Comparison of ENCODE assay signal across 13 mouse cellular contexts in genomic region chr1:127958801-127959200, GRCm38 (mm10).
DNase-seq lines count a peak whose midpoint lies in the region; ATAC-seq lines count a peak whose summit lies in the region.
"Had no signal": no experiment of that assay in that cellular context is flagged by ENCODE, and none has a peak within 500 bp of the region (broad histone marks: within the 10 kb centered on the region; RNA-seq: fewer than 3 reads in every experiment).

No protein-coding gene starts in this region.

- no peak overlapping the region for H3K9ac ChIP-seq in heart, embryonic 12.5 days
- no peak overlapping the region for H3K9ac ChIP-seq in lung, embryonic 15.5 days
- H3K9ac ChIP-seq in hindbrain, embryonic 13.5 days: no peak overlapping the region
- H3K9ac ChIP-seq in stomach, embryonic 15.5 days: no peak overlapping the region

- no peak overlapping the region for H3K4me3 ChIP-seq in heart, embryonic 12.5 days
- H3K4me3 ChIP-seq in lung, embryonic 15.5 days: no peak overlapping the region
- H3K4me3 ChIP-seq in hindbrain, embryonic 13.5 days: no peak overlapping the region
- no peak overlapping the region for H3K4me3 ChIP-seq in stomach, embryonic 15.5 days (replicated peaks)
- H3K4me3 ChIP-seq: limb, embryonic 10.5 days had no signal

- intact Hi-C loops in heart, postnatal 14 days (cut with DNase I): no loop called here

- no peaks in the 10 kb centered on the region for H3K27me3 ChIP-seq in heart, embryonic 12.5 days (replicated peaks)
- no peaks in the 10 kb centered on the region for H3K27me3 ChIP-seq in lung, embryonic 15.5 days
- H3K27me3 ChIP-seq in hindbrain, embryonic 13.5 days: no peaks in the 10 kb centered on the region
- H3K27me3 ChIP-seq in stomach, embryonic 15.5 days (replicated peaks): no peaks in the 10 kb centered on the region

- peak; percentile 53; the same call in 1 of the 2 replicates for ATAC-seq in heart, embryonic 12.5 days (ENCODE audit: insufficient number of reproducible peaks, low FRiP score)
- ATAC-seq in lung, embryonic 15.5 days (ENCODE audit: borderline replicate concordance, extremely low read depth, low FRiP score, low TSS enrichment): peak; percentile 42; the same call in 1 of the 2 replicates
- ATAC-seq in hindbrain, embryonic 13.5 days (ENCODE audit: low FRiP score): peak; percentile 75; the same call in 1 of the 2 replicates
- ATAC-seq in stomach, embryonic 15.5 days (ENCODE audit: insufficient read depth, low FRiP score, low read depth): peak; percentile 47; the same call in 1 of the 2 replicates

- H3K9me3 ChIP-seq in heart, embryonic 12.5 days (replicated peaks): no peaks in the 10 kb centered on the region
- no peaks in the 10 kb centered on the region for H3K9me3 ChIP-seq in lung, embryonic 15.5 days
- no peaks in the 10 kb centered on the region for H3K9me3 ChIP-seq in hindbrain, embryonic 13.5 days
- H3K9me3 ChIP-seq in stomach, embryonic 15.5 days: no peaks in the 10 kb centered on the region
- H3K9me3 ChIP-seq: limb, embryonic 10.5 days had no signal

- peaks cover 12% of the 10 kb centered on the region for H3K4me1 ChIP-seq in heart, embryonic 12.5 days (replicated peaks)
- H3K4me1 ChIP-seq in lung, embryonic 15.5 days: no peaks in the 10 kb centered on the region
- H3K4me1 ChIP-seq in hindbrain, embryonic 13.5 days (replicated peaks): peaks cover 14% of the 10 kb centered on the region
- H3K4me1 ChIP-seq in stomach, embryonic 15.5 days: no peaks in the 10 kb centered on the region
- H3K4me1 ChIP-seq: limb, embryonic 10.5 days had no signal

- H3K4me2 ChIP-seq in heart, embryonic 12.5 days: no peak overlapping the region
- H3K4me2 ChIP-seq in lung, embryonic 15.5 days: no peak overlapping the region
- no peak overlapping the region for H3K4me2 ChIP-seq in hindbrain, embryonic 13.5 days
- H3K4me2 ChIP-seq in stomach, embryonic 15.5 days: no peak overlapping the region

- WGBS in heart, embryonic 12.5 days: 39% methylated on average over 5 of the region's 5 CpGs
- 31% methylated on average over 5 of the region's 5 CpGs for WGBS in lung, embryonic 15.5 days
- 31% methylated on average over 5 of the region's 5 CpGs for WGBS in hindbrain, embryonic 13.5 days
- 41% methylated on average over 5 of the region's 5 CpGs for WGBS in stomach, embryonic 15.5 days

- peak overlapping the region; percentile 20 for H3K27ac ChIP-seq in heart, embryonic 12.5 days (ENCODE audit: poor library complexity, severe bottlenecking)
- peak overlapping the region; percentile 8; the same call in 1 of the 2 replicates for H3K27ac ChIP-seq in lung, embryonic 15.5 days
- H3K27ac ChIP-seq in hindbrain, embryonic 13.5 days: peak overlapping the region; percentile 77
- no peak overlapping the region for H3K27ac ChIP-seq in stomach, embryonic 15.5 days
- H3K27ac ChIP-seq: limb, embryonic 10.5 days; macrophage had no signal

- peaks cover 19% of the 10 kb centered on the region; the same call in 1 of the 2 replicates for H3K36me3 ChIP-seq in heart, embryonic 12.5 days
- H3K36me3 ChIP-seq in lung, embryonic 15.5 days: 0 out of 2 replicates have a peak, but pooled peaks cover 5% of the 10 kb centered on the region
- H3K36me3 ChIP-seq in hindbrain, embryonic 13.5 days: 0 out of 2 replicates have a peak, but pooled peaks cover 6% of the 10 kb centered on the region
- no peaks in the 10 kb centered on the region for H3K36me3 ChIP-seq in stomach, embryonic 15.5 days

- DNase-seq in heart, postnatal 14 days: no peak
- no peak for DNase-seq in lung, postnatal 36 days
- no peak for DNase-seq in spleen, adult 18-20 months
- DNase-seq in urinary bladder, postnatal 25 days (ENCODE audit: low spot score): no peak
- DNase-seq: adrenal gland, postnatal 25 days; cerebellum, postnatal 25 days; kidney, adult 8-10 months had no signal
